7 mouse cellular contexts compared by ENCODE assay signal in the genomic region with DNA sequence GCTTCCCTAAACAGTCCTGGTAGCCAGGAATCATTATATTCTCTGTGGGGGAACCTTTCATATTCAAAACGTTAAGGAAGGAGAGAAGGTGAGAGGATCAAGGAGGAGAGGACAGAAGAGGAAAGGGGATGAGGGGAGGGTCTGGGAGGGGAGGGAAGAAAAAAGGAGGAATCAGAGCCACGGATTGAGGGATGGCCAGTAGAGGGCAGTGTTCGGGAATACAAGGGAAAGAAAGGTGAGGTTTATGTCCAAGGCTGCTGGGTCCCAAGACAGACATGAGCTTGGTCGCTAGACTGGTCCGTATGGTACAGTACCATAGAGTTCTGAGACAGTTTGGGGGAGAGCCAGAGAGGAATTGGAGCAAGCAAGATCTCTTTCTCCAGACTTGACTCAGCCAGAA.
DNase-seq lines count a peak whose midpoint lies in the region; ATAC-seq and TF ChIP-seq lines count a peak whose summit lies in the region.

No protein-coding gene starts in this region.

- peak; percentile 37 for DNase-seq in hindbrain, embryonic 14.5 days (ENCODE audit: low spot score)
- DNase-seq in 416B (ENCODE audit: low read depth), result peak; percentile 11
- DNase-seq in NIH3T3 (ENCODE audit: low read depth), result peak; percentile 50
- DNase-seq in forebrain, postnatal 0 days, result peak; percentile 4
- DNase-seq in testis, postnatal 14 days (ENCODE audit: low spot score), result peak; percentile 8

- H3K36me3 ChIP-seq in hindbrain, embryonic 14.5 days (replicated peaks; ENCODE audit: control insufficient read depth, insufficient read depth), result no peaks in the 10 kb centered on the region
- no peaks in the 10 kb centered on the region for H3K36me3 ChIP-seq in hindbrain, embryonic 16.5 days (ENCODE audit: control insufficient read depth, insufficient read depth, low read length)
- no peaks in the 10 kb centered on the region for H3K36me3 ChIP-seq in forebrain, postnatal 0 days (ENCODE audit: insufficient read depth)

- no peak overlapping the region for H3K4me2 ChIP-seq in hindbrain, embryonic 14.5 days (replicated peaks)
- H3K4me2 ChIP-seq in hindbrain, embryonic 16.5 days (ENCODE audit: low read length), result no peak overlapping the region
- H3K4me2 ChIP-seq in forebrain, postnatal 0 days (ENCODE audit: low read depth), result no peak overlapping the region

- no peak overlapping the region for H3K9ac ChIP-seq in hindbrain, embryonic 14.5 days
- H3K9ac ChIP-seq in hindbrain, embryonic 16.5 days (ENCODE audit: low read depth, low read length), result no peak overlapping the region
- no peak overlapping the region for H3K9ac ChIP-seq in forebrain, postnatal 0 days

- H3K27ac ChIP-seq in hindbrain, embryonic 14.5 days, result no peak overlapping the region
- no peak overlapping the region for H3K27ac ChIP-seq in hindbrain, embryonic 16.5 days (ENCODE audit: low read depth, low read length)
- H3K27ac ChIP-seq in forebrain, postnatal 0 days (ENCODE audit: low read depth, low read length), result no peak overlapping the region

- no peaks in the 10 kb centered on the region for H3K27me3 ChIP-seq in hindbrain, embryonic 14.5 days (ENCODE audit: control insufficient read depth, insufficient read depth, low read length)
- H3K27me3 ChIP-seq in hindbrain, embryonic 16.5 days (replicated peaks; ENCODE audit: control insufficient read depth, insufficient read depth, low read length), result no peaks in the 10 kb centered on the region
- H3K27me3 ChIP-seq in forebrain, postnatal 0 days (ENCODE audit: insufficient read depth, low read length), result no peaks in the 10 kb centered on the region

- no peak for ATAC-seq in hindbrain, embryonic 14.5 days (ENCODE audit: low FRiP score)
- no peak for ATAC-seq in hindbrain, embryonic 16.5 days
- no peak for ATAC-seq in forebrain, postnatal 0 days
- no peak for ATAC-seq in inflammation-experienced regulatory T-cells, adult 6 months

- no peaks in the 10 kb centered on the region for H3K4me1 ChIP-seq in hindbrain, embryonic 14.5 days (replicated peaks; ENCODE audit: control insufficient read depth, insufficient read depth, low read length)
- no peaks in the 10 kb centered on the region for H3K4me1 ChIP-seq in hindbrain, embryonic 16.5 days (ENCODE audit: control insufficient read depth, insufficient read depth, low read depth, low read length)
- H3K4me1 ChIP-seq in forebrain, postnatal 0 days (ENCODE audit: insufficient read depth), result no peaks in the 10 kb centered on the region

- 27% methylated on average over 5 of the region's 5 CpGs for WGBS in hindbrain, embryonic 14.5 days
- 23% methylated on average over 5 of the region's 5 CpGs for WGBS in hindbrain, embryonic 16.5 days
- 27% methylated on average over 5 of the region's 5 CpGs for WGBS in forebrain, postnatal 0 days

- no peaks in the 10 kb centered on the region for H3K9me3 ChIP-seq in hindbrain, embryonic 14.5 days (ENCODE audit: control insufficient read depth, low read length)
- H3K9me3 ChIP-seq in hindbrain, embryonic 16.5 days (ENCODE audit: control insufficient read depth, low read length), result no peaks in the 10 kb centered on the region
- H3K9me3 ChIP-seq in forebrain, postnatal 0 days (ENCODE audit: low read length), result no peaks in the 10 kb centered on the region

- peak; percentile 54 for TF ChIP-seq CTCF in forebrain, postnatal 0 days (IDR thresholded peaks at IDR 0.05; ENCODE audit: low read depth)

- H3K4me3 ChIP-seq in hindbrain, embryonic 14.5 days (replicated peaks; ENCODE audit: low read length), result no peak overlapping the region
- H3K4me3 ChIP-seq in hindbrain, embryonic 16.5 days (ENCODE audit: low read length), result no peak overlapping the region
- H3K4me3 ChIP-seq in forebrain, postnatal 0 days (ENCODE audit: low read depth, low read length), result no peak overlapping the region
